Mouse (Mus musculus) NIH3T3 (cell line): Measurements from ENCODE around the gene A130010J15Rik.

Experiments used
- DNase-seq: peaks from one replicate; pipeline ENCODE4 v3.0.0-alpha.2; 2012; ENCODE audit warnings: low read depth

A130010J15Rik gene

GRCm38 (mm10) chr1:193200640-193201382, 33.0 kb downstream of the A130010J15Rik start:
- no peak for DNase-seq

GRCm38 (mm10) chr1:193201383-193201778, 33.5 kb downstream of the A130010J15Rik start, which contains the start of gene Traf3ip3:
Gene Traf3ip3, minus strand, starts transcription at chr1:193201703.
- no peak for DNase-seq

- no peak for DNase-seq
Observed at GRCm38 (mm10) chr1:193203821-193204220, 36.0 kb downstream of the A130010J15Rik start.

- DNase-seq, result no peak
Observed at GRCm38 (mm10) chr1:193205431-193205830, 37.6 kb downstream of the A130010J15Rik start.

GRCm38 (mm10) chr1:193207503-193207902, 39.7 kb downstream of the A130010J15Rik start, which contains the start of gene Lamb3:
Gene Lamb3, plus strand, starts transcription at chr1:193207699.
- no peak for DNase-seq

GRCm38 (mm10) chr1:193208178-193208577, 40.3 kb downstream of the A130010J15Rik start:
- peak; percentile 30 for DNase-seq

- DNase-seq, result no peak
Observed at GRCm38 (mm10) chr1:193211371-193211770, 43.5 kb downstream of the A130010J15Rik start.

GRCm38 (mm10) chr1:193214053-193214452, 46.2 kb downstream of the A130010J15Rik start:
- DNase-seq, result no peak

GRCm38 (mm10) chr1:193216000-193216399, 48.2 kb downstream of the A130010J15Rik start:
- no peak for DNase-seq

- no peak for DNase-seq
Observed at GRCm38 (mm10) chr1:193220408-193220807, 52.6 kb downstream of the A130010J15Rik start.

- DNase-seq, result no peak
Observed at GRCm38 (mm10) chr1:193225531-193225930, 57.7 kb downstream of the A130010J15Rik start.

GRCm38 (mm10) chr1:193226114-193226513, 58.3 kb downstream of the A130010J15Rik start:
- no peak for DNase-seq

GRCm38 (mm10) chr1:193226724-193227522, 59.1 kb downstream of the A130010J15Rik start:
- DNase-seq, result peak; percentile 6
